Mouse (Mus musculus) thymus, postnatal 10 days (tissue): ENCODE results near the gene Olfr823.
"Not testable (repeated sequence)": the region's sequence is repeated elsewhere in the genome, so short reads cannot be mapped to it uniquely, and the experiment has no call there.

Experiments
- DNase-seq, 2 experiments: peaks; one replicate each; pipeline ENCODE4 v3.0.0; 2021; ENCODE audit warnings: low spot score in 2 of 2

Olfr823 gene

GRCm38 (mm10) chr10:130115283-130115682 is at the start of gene Olfr823:
Olfr823 (minus strand) TSS chr10:130115383.
- DNase-seq: not testable (repeated sequence)

- DNase-seq: no peak
Measured at GRCm38 (mm10) chr10:130144121-130144520, 28.9 kb upstream of the Olfr823 start.

- not testable (repeated sequence) for DNase-seq
Measured at GRCm38 (mm10) chr10:130142481-130142880, 27.3 kb upstream of the Olfr823 start.

- DNase-seq: no peak
Measured at GRCm38 (mm10) chr10:130134811-130135210, 19.6 kb upstream of the Olfr823 start.

GRCm38 (mm10) chr10:130129900-130130299 is 14.7 kb upstream of the Olfr823 start, which contains the start of gene Olfr824:
Olfr824 (minus strand) TSS chr10:130130000.
- not testable (repeated sequence) for DNase-seq

GRCm38 (mm10) chr10:130116045-130116444 is 862 bp upstream of the Olfr823 start:
- DNase-seq: not testable (repeated sequence)

GRCm38 (mm10) chr10:130096104-130096503 is 19.1 kb downstream of the Olfr823 start:
- DNase-seq: no peak

GRCm38 (mm10) chr10:130092838-130093440 is 22.2 kb downstream of the Olfr823 start:
- DNase-seq: peak in 1 of 2 experiments; percentile 13

GRCm38 (mm10) chr10:130070910-130071309 is 44.3 kb downstream of the Olfr823 start, which contains the start of gene Olfr822:
Olfr822 (plus strand) TSS chr10:130071210.
- DNase-seq: no peak
